Mouse (Mus musculus) midbrain, embryonic 14.5 days (tissue): ENCODE measurements around the gene Xcl1. TPM values are rescaled to one million over a fixed set of nuclear protein-coding genes. Genes with fewer than 3 reads are reported as not detected.
A peak's percentile ranks its signal among the peaks of the same experiment; 100 is the strongest.
"Not testable (repeated sequence)": the region's sequence is repeated elsewhere in the genome, so short reads cannot be mapped to it uniquely, and the experiment has no call there.

Experiments
- ATAC-seq: fragments of 200-750 bp; cut with Nextera tagmentation; 2 replicates; pipeline ENCODE4 v1.8.0; 2017; ENCODE audit warnings: moderate number of reproducible peaks, moderate library complexity; ENCODE audit not compliant: low FRiP score, low TSS enrichment
- DNase-seq: peaks from one replicate; pipeline ENCODE4 v3.0.0-alpha.2; 2015
- H3K27ac ChIP-seq: fragments of 300-500 bp; sonication (generic); replicated peaks from 2 replicates; pipeline ENCODE4 v1.5.1; 2014; ENCODE audit warnings: mild to moderate bottlenecking, low read depth, low read length, moderate library complexity
- H3K27me3 ChIP-seq: fragments of 300-500 bp; sonication (generic); 2 replicates; pipeline ENCODE4 v1.6.1; 2014; ENCODE audit warnings: low read length, control low read depth, mixed read lengths; ENCODE audit not compliant: control insufficient read depth, insufficient read depth
- H3K36me3 ChIP-seq: fragments of 300-500 bp; sonication (generic); 2 replicates; pipeline ENCODE4 v1.6.1; 2014; ENCODE audit warnings: low read length, control low read depth; ENCODE audit not compliant: control insufficient read depth, insufficient read depth
- H3K4me1 ChIP-seq: fragments of 300-500 bp; sonication (generic); 2 replicates; pipeline ENCODE4 v1.6.1; 2014; ENCODE audit warnings: mild to moderate bottlenecking, antibody characterized with exemption, low read length, control low read depth; ENCODE audit not compliant: control insufficient read depth, insufficient read depth
- H3K4me2 ChIP-seq: fragments of 300-500 bp; sonication (generic); 2 replicates; pipeline ENCODE4 v1.6.1; 2014; ENCODE audit warnings: mild to moderate bottlenecking, low read length, moderate library complexity
- H3K4me3 ChIP-seq: fragments of 300-500 bp; sonication (generic); replicated peaks from 2 replicates; pipeline ENCODE4 v1.5.1; 2014; ENCODE audit warnings: low read depth, low read length
- H3K9ac ChIP-seq: fragments of 300-500 bp; sonication (generic); replicated peaks from 2 replicates; pipeline ENCODE4 v1.6.1; 2014; ENCODE audit warnings: mild to moderate bottlenecking, low read length, moderate library complexity
- H3K9me3 ChIP-seq: fragments of 300-500 bp; sonication (generic); 2 replicates; pipeline ENCODE4 v1.6.1; 2016; ENCODE audit warnings: low read length, control low read depth, mixed read lengths; ENCODE audit not compliant: control insufficient read depth
- WGBS: fragments of 180-500 bp; shearing (Covaris S2); extraction: QIAGEN DNeasy Blood & Tissue Kit; methylation state at CpG from one replicate; pipeline ENCODE4 v1.1.7; 2014; 5-methylcytosine and 5-hydroxymethylcytosine counted together
- polyA plus RNA-seq: library from polyadenylated mRNA; unstranded; fragments of >200 nt; fragmentation: Nextera tagmentation; extraction: Ambion mirVana; gene quantifications from 2 replicates; pipeline ENCODE4 v1.2.1, GENCODE M21; 2014

The Xcl1 gene
- polyA plus RNA-seq: not detected in 2 replicates

DNA sequence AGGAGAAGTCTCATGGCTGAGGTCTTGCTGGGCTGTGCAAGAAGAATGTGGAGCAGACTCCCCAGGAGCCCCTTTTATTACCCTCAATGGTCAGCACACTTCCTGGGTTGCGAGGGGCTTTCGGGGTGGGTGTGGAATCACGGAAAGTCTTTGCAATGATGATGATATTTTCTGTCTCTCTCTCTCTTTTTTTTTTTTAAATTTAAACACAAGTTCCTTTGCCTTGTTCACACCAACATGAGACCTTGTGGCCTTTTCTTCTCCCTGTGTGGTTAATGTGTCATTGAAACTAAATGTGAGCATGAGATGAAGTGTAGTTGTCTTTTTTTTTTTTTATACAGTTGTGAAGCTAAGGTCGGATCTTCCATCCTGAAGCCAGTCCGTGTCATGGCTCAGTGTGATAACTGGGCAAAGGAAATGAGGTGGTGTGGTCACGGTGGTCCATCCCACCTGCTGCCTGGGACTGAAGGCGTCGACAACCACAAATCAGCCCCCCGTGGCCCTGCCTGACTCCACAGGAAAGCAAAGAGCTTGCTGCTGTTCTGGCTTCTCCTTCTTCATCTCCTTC, at the start of gene Xcl1:
Xcl1 (minus strand) TSS at position 51 of the 568 bp plus-strand sequence.
- no peaks in the 10 kb centered on the region for H3K9me3 ChIP-seq
- no peak within 1 kb of the TSS for H3K9ac ChIP-seq
- no peaks in the 10 kb centered on the region for H3K36me3 ChIP-seq
- no peak for DNase-seq
- no peak within 1 kb of the TSS for H3K27ac ChIP-seq
- ATAC-seq: no peak
- no peaks in the 10 kb centered on the region for H3K27me3 ChIP-seq
- WGBS: 87% methylated on average over 9 of the region's 9 CpGs
- no peaks in the 10 kb centered on the region for H3K4me1 ChIP-seq
- no peak within 1 kb of the TSS for H3K4me2 ChIP-seq
- H3K4me3 ChIP-seq: no peak within 1 kb of the TSS

DNA sequence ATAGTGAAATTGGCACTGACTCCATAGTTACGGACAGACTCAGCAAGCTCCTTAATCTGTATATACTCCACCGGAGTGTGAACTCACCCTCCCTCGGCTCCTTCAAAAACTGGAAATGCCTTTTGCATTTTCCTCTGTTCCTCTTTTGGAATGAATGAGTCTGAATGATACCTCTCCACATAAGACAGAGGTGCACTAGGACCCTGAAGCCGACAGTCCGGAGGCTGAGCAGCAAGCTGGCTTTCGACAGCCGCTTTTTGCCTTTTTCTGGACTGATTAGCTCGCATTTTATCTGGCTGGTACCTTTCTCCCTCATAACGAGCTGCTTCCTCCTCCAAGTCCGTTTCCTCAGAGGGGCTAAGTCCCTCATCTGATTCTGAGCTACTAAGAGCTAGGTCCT, 49.4 kb upstream of the Xcl1 start:
- H3K4me3 ChIP-seq, DNase-seq, H3K4me1 ChIP-seq, H3K9ac ChIP-seq, H3K27ac ChIP-seq, H3K9me3 ChIP-seq, H3K27me3 ChIP-seq, H3K4me2 ChIP-seq, H3K36me3 ChIP-seq, ATAC-seq: not testable (repeated sequence)
- WGBS: 93% methylated on average over 10 of the region's 10 CpGs

- Histone ChIP-seq H3K27ac (no peak overlapping the region), H3K27me3 (no peaks in the 10 kb centered on the region), H3K4me1 (0 out of 2 replicates have a peak, but pooled peaks cover 4% of the 10 kb centered on the region), H3K4me3 (no peak overlapping the region), H3K9ac (no peak overlapping the region), H3K4me2 (no peak overlapping the region), H3K9me3 (no peaks in the 10 kb centered on the region), H3K36me3 (no peaks in the 10 kb centered on the region)
- ATAC-seq: no peak
- DNase-seq: no peak
These were observed 42.0 kb upstream of the Xcl1 start for GRCm38 (mm10) chr1:164977351-164977750.

- no peak for DNase-seq
- no peak overlapping the region for H3K9ac ChIP-seq
- H3K4me3 ChIP-seq: no peak overlapping the region
- no peaks in the 10 kb centered on the region for H3K9me3 ChIP-seq
- no peaks in the 10 kb centered on the region for H3K27me3 ChIP-seq
- H3K36me3 ChIP-seq: no peaks in the 10 kb centered on the region
- no peak overlapping the region for H3K27ac ChIP-seq
- H3K4me1 ChIP-seq: 0 out of 2 replicates have a peak, but pooled peaks cover 4% of the 10 kb centered on the region
- no peak overlapping the region for H3K4me2 ChIP-seq
- no peak for ATAC-seq
- WGBS: 84% methylated on average over 7 of the region's 7 CpGs
These were observed 40.4 kb upstream of the Xcl1 start for GRCm38 (mm10) chr1:164975729-164976128.

GRCm38 (mm10) chr1:164975276-164975675, 39.9 kb upstream of the Xcl1 start:
- 93% methylated on average over 3 of the region's 3 CpGs for WGBS

DNA sequence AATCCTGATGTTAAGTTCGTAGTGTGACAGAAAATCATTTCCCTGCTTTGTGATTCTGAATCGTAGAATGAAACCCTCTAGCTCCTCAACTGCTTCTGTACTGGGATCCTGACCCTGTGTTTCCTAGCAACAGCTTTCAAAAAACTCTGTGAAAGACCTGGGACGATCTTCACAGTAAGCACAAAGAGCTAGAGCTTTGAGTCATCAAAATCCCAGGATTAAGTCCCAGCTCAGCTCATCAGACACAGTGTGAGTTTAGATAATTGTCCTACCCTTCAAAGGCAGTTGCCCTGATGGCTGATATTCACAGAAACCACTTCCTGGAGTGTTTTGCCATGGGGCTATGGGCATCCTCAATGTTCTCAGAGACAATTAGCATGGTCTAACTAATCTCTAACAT, 38.5 kb upstream of the Xcl1 start:
- no peak overlapping the region for H3K27ac ChIP-seq
- WGBS: 5% methylated on average over 3 of the region's 3 CpGs
- no peak overlapping the region for H3K4me3 ChIP-seq
- H3K9ac ChIP-seq: no peak overlapping the region
- H3K27me3 ChIP-seq: no peaks in the 10 kb centered on the region
- H3K36me3 ChIP-seq: no peaks in the 10 kb centered on the region
- no peak overlapping the region for H3K4me2 ChIP-seq
- 0 out of 2 replicates have a peak, but pooled peaks cover 4% of the 10 kb centered on the region for H3K4me1 ChIP-seq
- DNase-seq (peak; percentile 71), ATAC-seq (no peak)
- H3K9me3 ChIP-seq: no peaks in the 10 kb centered on the region

More at GRCm38 (mm10) chr1:164975276-164975675, 39.9 kb upstream of the Xcl1 start:
- Histone ChIP-seq H3K4me1 (0 out of 2 replicates have a peak, but pooled peaks cover 4% of the 10 kb centered on the region), H3K36me3 (no peaks in the 10 kb centered on the region), H3K9me3 (no peaks in the 10 kb centered on the region), H3K4me2 (no peak overlapping the region), H3K27me3 (no peaks in the 10 kb centered on the region), H3K27ac (no peak overlapping the region), H3K9ac (no peak overlapping the region), H3K4me3 (no peak overlapping the region)
- no peak for ATAC-seq
- DNase-seq: no peak

DNA sequence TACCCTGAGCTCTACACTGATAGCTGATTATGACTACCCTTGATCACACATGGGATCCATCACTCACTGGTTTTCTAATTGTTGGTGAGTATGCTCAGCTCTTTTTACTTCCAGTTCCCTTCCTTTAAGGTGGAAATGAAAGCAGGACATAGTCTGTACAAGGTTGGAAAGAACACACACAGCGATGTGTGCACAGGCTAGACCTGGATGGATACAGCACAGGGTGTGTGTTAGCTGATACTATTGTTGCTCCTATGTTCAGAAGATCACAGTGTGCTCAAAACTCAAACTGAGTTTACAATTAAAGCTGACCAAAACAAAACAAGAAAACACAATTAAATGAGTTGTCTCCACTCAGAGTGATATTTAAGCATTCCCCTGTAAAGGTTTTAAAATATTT, 38.0 kb upstream of the Xcl1 start:
- Histone ChIP-seq H3K36me3 (no peaks in the 10 kb centered on the region), H3K4me2 (no peak overlapping the region)
- WGBS: 83% methylated on average over 1 of the region's 1 CpGs

GRCm38 (mm10) chr1:164972744-164973143, 37.4 kb upstream of the Xcl1 start:
- Histone ChIP-seq H3K36me3 (no peaks in the 10 kb centered on the region), H3K4me3 (no peak overlapping the region), H3K27me3 (no peaks in the 10 kb centered on the region), H3K27ac (no peak overlapping the region), H3K4me1 (0 out of 2 replicates have a peak, but pooled peaks cover 4% of the 10 kb centered on the region), H3K4me2 (no peak overlapping the region), H3K9ac (no peak overlapping the region), H3K9me3 (no peaks in the 10 kb centered on the region)
- ATAC-seq: no peak
- 80% methylated on average over 5 of the region's 5 CpGs for WGBS
- DNase-seq: no peak

More for the DNA sequence above, 38.0 kb upstream of the Xcl1 start:
- DNase-seq (no peak), ATAC-seq (no peak)
- Histone ChIP-seq H3K4me3 (no peak overlapping the region), H3K9ac (no peak overlapping the region), H3K9me3 (no peaks in the 10 kb centered on the region), H3K27ac (no peak overlapping the region), H3K4me1 (0 out of 2 replicates have a peak, but pooled peaks cover 4% of the 10 kb centered on the region), H3K27me3 (no peaks in the 10 kb centered on the region)

GRCm38 (mm10) chr1:164966095-164966698, 30.9 kb upstream of the Xcl1 start:
- no peak overlapping the region for H3K9ac ChIP-seq
- no peaks in the 10 kb centered on the region for H3K9me3 ChIP-seq
- H3K27ac ChIP-seq: no peak overlapping the region
- WGBS: 54% methylated on average over 8 of the region's 8 CpGs
- DNase-seq (no peak), ATAC-seq (no peak)
- H3K4me3 ChIP-seq: no peak overlapping the region
- H3K4me1 ChIP-seq: no peaks in the 10 kb centered on the region
- H3K4me2 ChIP-seq: no peak overlapping the region
- no peaks in the 10 kb centered on the region for H3K36me3 ChIP-seq
- no peaks in the 10 kb centered on the region for H3K27me3 ChIP-seq
